Mouse (Mus musculus): ENCODE measurements at regions not wholly inside any gene's neighbourhood (a gene's known extent, or its start where the extent isn't known, plus 50 kb on each side); places are given as distances from the start of the nearest gene placed in this dataset.
"Not testable (repeated sequence)": the region's sequence is repeated elsewhere in the genome, so short reads cannot be mapped to it uniquely, and the experiment has no call there.

DNA sequence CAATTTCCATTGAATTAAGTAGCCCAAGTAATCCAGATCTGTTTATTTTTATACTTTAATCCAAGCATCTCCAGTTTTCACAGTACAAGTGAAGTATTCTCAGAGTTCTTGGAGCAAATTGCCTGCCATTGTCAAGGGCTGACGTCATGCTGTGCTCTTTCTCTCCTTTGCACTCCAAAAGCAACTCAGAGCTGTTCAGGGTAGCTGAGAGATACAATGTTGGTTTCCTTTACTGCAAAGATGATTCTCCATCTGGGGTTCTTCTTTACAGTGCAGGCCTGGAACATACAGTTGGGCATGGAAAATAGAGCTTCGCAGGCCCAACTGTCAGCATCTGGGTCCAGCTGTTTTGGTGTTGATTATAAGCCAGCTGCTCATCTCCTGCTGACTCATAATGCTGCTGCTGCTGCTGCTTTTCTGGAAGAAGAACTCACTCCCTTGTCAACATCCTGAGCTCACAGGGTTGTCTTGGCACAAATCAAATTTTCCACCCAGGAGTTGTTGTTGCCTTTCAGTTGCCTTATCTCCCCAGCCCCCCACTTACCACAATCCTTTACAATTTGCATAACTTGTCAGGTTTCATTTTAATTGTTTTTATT is 454.7 kb upstream of the Slc5a7 start:
- no peak for DNase-seq

DNA sequence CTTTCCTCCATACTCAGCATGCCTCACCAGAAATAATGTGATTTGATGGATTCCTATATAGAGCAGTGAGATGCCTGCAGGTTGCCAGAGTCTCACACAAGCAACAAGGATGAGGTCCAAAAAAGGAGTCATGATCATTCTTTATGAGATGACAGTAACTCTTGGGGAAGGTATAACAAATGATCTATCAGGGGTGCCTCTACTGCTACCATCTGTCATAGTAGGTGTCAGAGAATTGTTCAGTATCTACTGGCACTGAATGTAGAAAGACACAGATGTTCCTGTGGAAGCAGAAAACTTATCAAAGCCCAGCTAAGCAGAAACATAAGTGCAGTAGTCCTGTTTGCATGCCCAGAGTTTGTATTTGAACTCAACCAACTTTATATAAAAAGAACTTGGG is 454.1 kb upstream of the Slc5a7 start:
- DNase-seq: no peak

DNA sequence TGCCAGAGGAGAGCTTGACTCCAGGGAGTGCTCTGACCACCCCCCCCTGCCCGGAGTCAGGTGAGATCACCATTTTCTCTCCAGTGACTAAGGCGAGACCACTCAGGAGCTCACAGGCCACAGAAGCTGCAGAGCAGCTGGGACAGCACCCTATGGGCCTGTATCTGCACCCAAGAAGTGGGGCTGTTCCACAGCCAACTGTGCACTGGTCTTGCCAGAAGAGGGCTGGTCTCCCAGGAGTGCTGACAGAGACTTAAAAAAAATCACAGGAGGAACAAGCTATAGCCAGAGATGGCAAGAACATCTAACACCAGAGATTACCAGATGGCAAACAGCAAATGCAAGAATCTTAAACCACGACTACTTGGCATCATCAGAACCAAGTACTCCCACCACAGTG is 437.0 kb upstream of the Slc5a7 start:
- no peak for DNase-seq

DNA sequence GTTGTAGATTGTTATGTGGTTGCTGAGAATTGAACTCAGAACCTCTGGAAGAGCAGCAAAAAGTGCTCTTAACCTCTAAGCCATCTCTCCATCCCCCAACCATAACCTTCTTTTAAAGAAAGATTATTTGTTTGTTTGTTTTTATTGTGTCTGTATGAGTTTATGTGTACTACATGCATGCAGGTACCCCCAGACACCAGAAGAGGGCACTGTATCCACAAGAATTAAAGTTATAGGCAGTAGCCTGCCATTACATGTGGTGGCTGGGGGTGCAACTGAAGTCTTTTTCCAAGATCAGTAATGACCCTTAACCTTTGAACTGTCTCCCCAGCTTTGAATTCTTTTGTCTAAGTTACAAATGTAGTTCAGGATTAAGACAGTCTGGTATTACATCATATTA is 428.8 kb upstream of the Slc5a7 start:
- DNase-seq: no peak

DNA sequence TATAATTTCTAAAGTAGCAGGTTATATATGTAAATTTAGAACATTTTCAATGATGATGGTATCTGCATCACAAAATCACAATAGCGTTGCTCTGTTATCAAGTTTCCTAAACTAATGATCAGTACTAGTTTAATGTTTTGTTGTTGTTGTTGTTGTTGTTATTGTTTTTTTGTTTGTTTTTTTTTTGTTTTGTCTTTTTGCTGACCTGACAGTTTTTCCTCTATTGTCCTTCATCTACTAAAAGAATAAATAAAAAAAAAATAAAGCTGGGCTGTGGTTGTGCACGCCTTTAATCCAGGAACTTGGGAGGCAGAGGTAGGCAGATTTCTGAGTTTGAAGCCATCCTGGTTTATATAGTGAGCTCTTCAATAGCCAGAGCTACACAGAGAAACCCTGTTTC is 427.9 kb upstream of the Slc5a7 start:
- DNase-seq: no peak

DNA sequence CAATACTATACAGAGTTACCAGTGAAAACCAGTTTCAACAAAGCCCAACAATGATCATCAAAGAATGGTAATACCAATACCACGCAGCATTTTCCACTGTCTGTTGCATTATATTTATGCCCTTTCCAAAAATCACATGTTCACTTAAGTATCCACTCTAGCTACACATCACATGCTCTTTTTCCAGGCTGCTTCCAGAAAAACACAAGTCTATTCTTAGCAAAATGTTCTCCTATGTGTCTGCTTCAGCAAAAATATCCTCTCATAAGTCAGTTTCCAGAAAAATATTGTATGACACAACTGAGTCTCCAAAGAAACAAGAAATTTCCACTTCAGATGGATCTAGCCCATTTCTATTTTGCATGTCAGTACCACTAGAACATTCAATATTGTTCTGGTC is 414.2 kb upstream of the Slc5a7 start:
- no peak for DNase-seq

DNA sequence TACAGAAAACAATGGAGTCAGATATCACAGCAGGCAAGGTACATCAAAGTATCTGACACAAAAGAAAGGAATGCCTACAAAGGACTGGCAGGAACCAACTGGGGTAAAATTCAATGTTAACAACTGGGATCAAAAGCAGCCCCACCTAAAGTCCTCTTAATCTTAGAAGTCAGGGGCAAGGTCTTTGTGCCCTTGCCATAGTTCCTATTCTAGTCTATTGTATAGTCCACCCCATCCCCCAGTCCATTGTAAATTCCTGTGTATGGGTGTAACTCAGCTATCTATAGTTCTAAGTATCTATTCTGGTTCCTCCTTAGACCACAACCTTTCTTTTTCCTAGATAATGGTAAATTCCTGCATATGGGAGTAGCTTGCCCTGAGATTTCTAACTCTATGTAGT is 409.0 kb upstream of the Slc5a7 start:
- not testable (repeated sequence) for DNase-seq

DNA sequence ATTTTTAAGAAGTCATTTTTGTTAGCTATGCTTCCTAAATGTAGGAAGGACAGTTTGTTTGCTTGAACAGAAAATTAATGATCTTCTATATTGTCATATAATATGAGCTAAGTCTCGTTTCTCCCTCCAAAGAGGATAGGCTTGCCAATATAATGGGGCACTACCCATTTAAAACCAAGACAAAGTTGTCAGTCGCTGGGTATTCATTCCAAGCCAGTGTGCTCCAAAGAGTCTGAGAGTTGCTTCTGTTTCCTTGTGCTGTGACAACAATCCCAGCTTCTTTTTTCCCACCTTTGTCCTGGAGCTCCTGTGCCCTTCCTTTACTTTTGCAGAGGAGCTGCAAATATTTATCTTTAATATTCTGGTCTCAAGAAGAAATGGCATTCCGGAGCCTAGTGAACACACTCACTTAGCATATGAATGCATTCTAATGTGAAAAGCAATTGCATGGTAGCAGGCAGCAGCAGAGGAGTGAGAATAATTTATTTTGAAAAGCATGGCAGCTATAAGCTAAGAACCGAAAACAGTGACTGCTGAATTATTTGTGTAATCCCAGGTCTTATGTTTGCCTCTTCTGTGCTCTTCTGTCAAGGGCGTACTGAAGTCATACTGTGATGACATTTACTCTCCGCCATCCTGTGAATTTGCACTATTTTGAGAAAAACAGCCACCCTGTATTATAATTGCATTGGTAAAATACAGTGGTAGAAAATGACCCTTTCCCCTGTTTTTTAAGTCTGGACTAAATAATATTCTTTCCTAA is 402.7 kb upstream of the Slc5a7 start:
- no peak for DNase-seq

DNA sequence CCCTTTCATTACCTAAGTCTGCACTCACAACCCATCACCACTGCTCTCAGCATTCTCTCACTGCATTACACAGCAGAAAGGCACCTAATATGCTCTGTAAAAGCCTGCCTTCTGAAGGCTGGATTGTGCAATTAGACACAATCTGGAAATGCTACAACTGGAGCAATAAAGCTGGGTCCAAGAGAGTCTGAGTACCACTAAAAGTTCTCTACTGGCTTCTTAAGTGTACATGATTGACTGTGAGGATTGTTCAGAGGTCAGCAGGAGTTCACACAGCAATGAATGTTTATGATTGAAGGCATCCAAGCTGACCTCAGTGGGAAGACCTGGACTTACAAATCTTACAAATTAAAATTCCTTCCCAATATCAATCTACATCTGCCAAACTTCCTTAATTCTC is 395.8 kb upstream of the Slc5a7 start:
- no peak for DNase-seq

DNA sequence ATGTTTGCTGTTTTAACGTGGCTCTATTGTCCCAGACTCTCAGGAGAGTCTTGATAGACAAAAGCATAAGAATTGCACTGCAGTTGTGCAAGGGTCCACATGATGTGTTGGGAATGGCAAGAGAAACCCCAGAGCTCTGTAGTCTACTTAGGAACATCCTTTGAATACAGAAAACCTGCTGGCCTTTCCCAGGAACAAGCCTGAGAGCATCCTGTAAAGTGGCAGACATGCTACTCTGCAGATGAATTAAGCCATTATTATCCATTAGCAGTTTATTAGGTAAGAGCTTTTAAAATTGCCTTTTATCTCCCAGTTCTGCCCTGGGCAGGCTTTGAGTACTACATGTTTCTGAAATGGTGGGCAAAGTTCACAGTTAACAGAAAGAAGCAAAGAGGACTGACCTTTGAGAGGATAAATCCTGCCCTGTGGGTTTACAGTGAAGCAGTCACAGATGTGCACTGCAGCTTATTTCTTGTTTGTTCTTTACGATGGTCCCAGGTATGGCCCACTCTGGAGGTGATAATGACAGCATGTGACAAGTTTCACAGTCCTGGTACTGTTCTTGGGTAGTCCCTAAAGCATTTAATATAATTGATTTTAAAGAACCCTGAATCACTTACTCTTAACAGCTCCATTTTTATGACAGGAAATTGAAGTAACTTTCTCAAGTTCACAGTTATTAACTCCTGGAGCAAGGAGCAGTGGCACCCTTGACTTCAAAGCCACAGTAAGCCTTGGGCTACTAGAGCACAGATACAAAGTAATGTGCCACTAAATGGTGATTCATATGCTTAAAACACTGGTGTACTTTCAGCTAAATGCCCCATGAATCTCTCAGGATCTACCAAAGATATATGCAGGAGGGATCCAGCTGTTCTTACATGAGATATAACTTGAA is 386.6 kb upstream of the Slc5a7 start:
- no peak for DNase-seq

DNA sequence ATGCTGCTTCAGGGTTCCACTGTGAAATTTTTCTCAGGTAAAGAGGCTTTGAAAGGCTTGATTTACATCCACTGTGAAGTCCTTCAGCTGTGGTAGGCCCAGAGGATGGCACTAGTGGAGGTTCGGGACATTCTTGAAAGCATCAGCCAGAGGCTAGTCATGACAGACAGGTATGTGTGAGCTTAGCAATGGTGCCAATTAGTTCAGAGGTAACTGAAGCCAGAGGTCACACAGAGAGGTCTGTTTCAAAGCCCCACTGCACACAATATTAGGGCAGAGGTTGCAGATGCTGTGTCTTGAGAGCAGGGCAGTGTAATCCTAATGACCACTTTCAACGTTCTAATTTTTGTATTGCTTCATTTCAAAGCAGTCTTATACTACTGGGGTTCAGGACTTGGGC is 379.3 kb upstream of the Slc5a7 start:
- DNase-seq: no peak

DNA sequence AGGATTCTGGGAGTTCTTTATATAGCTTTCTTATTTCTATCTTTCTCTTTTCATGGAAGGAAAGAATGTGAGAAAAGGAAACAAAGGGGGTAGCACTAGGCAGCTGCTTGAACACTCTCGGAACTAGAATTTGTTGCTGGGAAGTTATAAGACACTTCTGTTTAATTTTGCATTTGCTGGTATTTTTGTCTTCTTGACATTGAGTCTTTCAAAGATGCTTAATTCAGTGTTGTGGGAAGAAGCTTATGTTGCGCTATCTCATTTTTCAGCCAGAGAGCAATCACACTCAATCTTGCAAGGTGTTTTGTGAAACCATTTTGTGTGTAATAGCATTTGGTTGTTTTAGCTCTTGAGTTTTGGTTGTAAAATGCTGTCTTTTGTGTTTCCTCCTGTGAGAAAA is 370.7 kb upstream of the Slc5a7 start:
- DNase-seq: no peak

DNA sequence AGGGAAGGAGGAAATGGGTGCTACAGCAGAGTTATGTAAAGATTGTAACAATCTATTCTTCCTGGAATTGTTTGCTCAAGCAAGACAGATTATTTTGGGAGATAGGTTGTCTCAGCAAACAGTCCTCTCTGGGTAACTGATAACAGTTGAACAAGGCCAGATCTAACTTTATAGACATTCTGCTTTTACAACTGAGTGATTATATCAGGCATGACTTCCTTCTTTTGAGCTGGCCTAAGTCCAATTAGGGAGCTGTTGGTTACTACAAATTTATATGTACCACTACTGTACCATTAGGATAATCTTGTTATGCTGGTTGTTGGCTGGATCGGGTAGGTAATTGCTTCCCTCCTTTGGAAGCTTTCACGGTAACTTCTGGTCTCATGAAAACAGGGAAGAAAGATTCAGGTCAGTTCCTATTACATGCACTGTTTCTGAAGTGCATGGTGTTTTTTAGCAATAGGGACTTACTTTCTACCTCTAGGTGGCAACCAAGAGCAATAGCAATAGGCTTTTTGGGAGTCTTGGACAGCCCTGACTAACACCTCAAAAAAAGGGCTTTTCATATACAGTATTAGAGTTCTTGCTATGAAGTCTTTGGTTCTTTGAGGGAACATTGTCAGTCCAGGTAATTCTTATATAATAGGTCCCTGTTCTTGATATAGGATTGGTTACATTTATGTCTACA is 363.9 kb upstream of the Slc5a7 start:
- peak; percentile 3 for DNase-seq

DNA sequence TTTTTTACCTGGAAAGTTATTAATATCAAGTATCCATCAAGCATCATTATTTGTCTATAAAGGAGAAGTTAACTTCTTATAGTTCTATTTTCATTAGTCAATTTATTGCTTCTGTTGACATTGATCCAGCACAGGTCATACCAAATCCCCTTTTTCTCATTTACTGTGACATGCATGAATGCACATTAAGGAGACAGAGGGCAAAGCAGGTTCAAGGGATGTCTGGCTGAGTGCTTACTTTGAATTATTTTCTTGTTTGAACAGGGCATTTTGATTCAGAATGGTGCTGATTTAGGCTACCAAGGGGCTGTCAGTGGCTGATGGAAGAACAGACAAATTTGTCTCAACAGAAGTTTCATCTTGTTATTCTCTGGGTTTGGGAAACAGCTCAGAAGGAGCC is 357.7 kb upstream of the Slc5a7 start:
- DNase-seq: no peak

Data from cerebellum, adult 9-10 months (tissue).